Mouse (Mus musculus) hindbrain, embryonic 11.5 days (tissue): ENCODE measurements around the gene Armh2. TPM values are rescaled to one million over a fixed set of nuclear protein-coding genes. Genes with fewer than 3 reads are reported as not detected.

Experiments used
- ATAC-seq: fragments of 200-750 bp; cut with Nextera tagmentation; 2 replicates; pipeline ENCODE4 v1.8.0; 2017; ENCODE audit warnings: mild to moderate bottlenecking, moderate TSS enrichment, moderate library complexity; ENCODE audit not compliant: low FRiP score
- DNase-seq: peaks from one replicate; pipeline ENCODE4 v3.0.0-alpha.2; 2015; ENCODE audit warnings: low spot score
- H3K27ac ChIP-seq: fragments of 300-500 bp; sonication (generic); 2 replicates; pipeline ENCODE4 v1.5.1; 2014; ENCODE audit warnings: mild to moderate bottlenecking, low read depth, low read length
- H3K27me3 ChIP-seq: fragments of 300-500 bp; sonication (generic); 2 replicates; pipeline ENCODE4 v1.6.1; 2014; ENCODE audit warnings: mild to moderate bottlenecking, low read length, moderate library complexity, mixed read lengths; ENCODE audit not compliant: control insufficient read depth, insufficient read depth
- H3K36me3 ChIP-seq: fragments of 300-500 bp; sonication (generic); 2 replicates; pipeline ENCODE4 v1.6.1; 2014; ENCODE audit warnings: mild to moderate bottlenecking, low read length, moderate library complexity, mixed read lengths; ENCODE audit not compliant: control insufficient read depth, insufficient read depth
- H3K4me1 ChIP-seq: fragments of 300-500 bp; sonication (generic); replicated peaks from 2 replicates; pipeline ENCODE4 v1.6.1; 2014; ENCODE audit warnings: low read length, mixed read lengths; ENCODE audit not compliant: control insufficient read depth, insufficient read depth
- H3K4me2 ChIP-seq: fragments of 300-500 bp; sonication (generic); replicated peaks from 2 replicates; pipeline ENCODE4 v1.6.1; 2014; ENCODE audit warnings: mild to moderate bottlenecking, low read depth, low read length
- H3K4me3 ChIP-seq: fragments of 300-500 bp; sonication (generic); 2 replicates; pipeline ENCODE4 v1.5.1; 2014; ENCODE audit warnings: low read depth, low read length
- H3K9ac ChIP-seq: fragments of 300-500 bp; sonication (generic); 2 replicates; pipeline ENCODE4 v1.6.1; 2014; ENCODE audit warnings: low read depth, low read length
- H3K9me3 ChIP-seq: fragments of 300-500 bp; sonication (generic); 2 replicates; pipeline ENCODE4 v1.6.1; 2016; ENCODE audit warnings: low read length; ENCODE audit not compliant: control insufficient read depth
- WGBS: fragments of 180-500 bp; shearing (Covaris S2); extraction: QIAGEN DNeasy Blood & Tissue Kit; methylation state at CpG from one replicate; pipeline ENCODE4 v1.1.7; 2014; 5-methylcytosine and 5-hydroxymethylcytosine counted together
- polyA plus RNA-seq: library from polyadenylated mRNA; unstranded; fragments of >200 nt; fragmentation: Nextera tagmentation; extraction: Ambion mirVana; gene quantifications from 2 replicates; pipeline ENCODE4 v1.2.1, GENCODE M21; 2014

Armh2 gene
- polyA plus RNA-seq: not detected in 2 replicates

DNA sequence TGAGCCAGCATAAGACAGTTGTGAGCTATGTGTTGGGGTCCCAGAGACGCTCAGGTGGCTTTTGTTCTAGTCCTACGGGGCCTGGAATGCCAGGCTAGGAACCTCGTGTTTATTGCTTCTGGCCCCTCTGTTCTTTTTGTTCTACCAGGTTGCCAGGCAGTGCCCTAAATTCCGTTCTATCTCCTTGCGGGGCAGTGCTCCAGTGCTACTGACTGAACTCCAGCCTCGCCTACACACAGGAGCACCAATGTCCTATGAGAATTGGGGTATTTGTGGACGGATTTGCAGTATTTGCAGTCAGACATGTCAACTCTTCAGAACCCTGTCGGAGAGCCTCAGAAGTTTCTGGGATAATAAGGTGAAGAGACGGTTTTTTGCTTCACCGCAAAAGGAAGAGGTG lies at the start of gene Armh2:
Gene Armh2, plus strand, starts transcription at position 205 of the 400 bp plus-strand sequence.
- DNase-seq (no peak), ATAC-seq (no peak)
- no peaks in the 10 kb centered on the region for H3K9me3 ChIP-seq
- no peak within 1 kb of the TSS for H3K27ac ChIP-seq
- no peak within 1 kb of the TSS for H3K9ac ChIP-seq
- H3K4me2 ChIP-seq: no peak within 1 kb of the TSS
- no peaks in the 10 kb centered on the region for H3K36me3 ChIP-seq
- WGBS: 88% methylated on average over 10 of the region's 10 CpGs
- H3K4me3 ChIP-seq: no peak within 1 kb of the TSS
- H3K27me3 ChIP-seq: no peaks in the 10 kb centered on the region
- H3K4me1 ChIP-seq: no peaks in the 10 kb centered on the region

DNA sequence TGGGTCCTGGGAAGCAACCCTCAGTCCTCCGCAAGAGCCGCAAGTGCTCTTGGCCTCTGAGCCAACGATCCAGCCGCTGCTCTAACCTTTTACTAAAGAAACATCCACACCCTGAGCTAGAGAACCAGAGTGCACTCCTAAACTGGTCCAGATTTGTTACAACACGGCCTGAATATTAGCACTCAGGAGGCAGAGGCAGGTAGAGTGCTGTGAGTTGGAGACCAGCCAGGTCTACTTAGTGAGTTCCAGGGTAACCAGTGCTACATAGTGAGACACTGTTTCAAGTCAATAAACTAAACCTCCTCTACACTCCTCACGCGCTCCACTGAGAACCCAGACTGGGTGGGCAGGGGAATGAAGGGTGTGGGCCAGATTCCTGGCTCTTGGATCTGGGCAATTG lies 47.7 kb upstream of the Armh2 start:
- H3K4me1 ChIP-seq: no peaks in the 10 kb centered on the region
- no peak overlapping the region for H3K27ac ChIP-seq
- DNase-seq (no peak), ATAC-seq (no peak)
- 93% methylated on average over 7 of the region's 7 CpGs for WGBS
- no peak overlapping the region for H3K9ac ChIP-seq
- H3K36me3 ChIP-seq: no peaks in the 10 kb centered on the region
- no peaks in the 10 kb centered on the region for H3K9me3 ChIP-seq
- H3K4me3 ChIP-seq: no peak overlapping the region
- no peaks in the 10 kb centered on the region; the same call in 1 of the 2 replicates for H3K27me3 ChIP-seq
- no peak overlapping the region for H3K4me2 ChIP-seq

DNA sequence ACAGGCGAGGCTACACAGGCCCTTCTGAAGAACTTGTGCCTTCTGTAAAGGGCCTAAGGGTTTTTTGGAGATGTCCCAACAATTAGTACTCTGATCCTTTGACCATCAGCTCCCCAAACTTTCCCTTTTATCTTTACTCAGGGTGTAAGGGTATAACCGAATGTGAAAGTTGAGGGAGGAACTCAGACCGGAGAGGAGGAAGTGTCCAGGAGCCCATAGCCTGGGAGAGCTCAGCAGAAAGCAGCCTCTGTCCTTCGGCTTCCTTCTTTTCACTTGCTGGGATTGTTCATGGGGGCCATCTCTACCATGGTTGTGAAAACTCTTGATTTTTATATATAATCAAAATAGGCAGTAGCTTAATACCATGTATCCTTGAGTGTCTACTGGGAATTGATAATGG lies 42.3 kb upstream of the Armh2 start:
- Histone ChIP-seq H3K36me3 (no peaks in the 10 kb centered on the region), H3K4me3 (no peak overlapping the region), H3K4me1 (no peaks in the 10 kb centered on the region), H3K27me3 (no peaks in the 10 kb centered on the region; the same call in 1 of the 2 replicates), H3K9me3 (no peaks in the 10 kb centered on the region), H3K27ac (no peak overlapping the region), H3K9ac (no peak overlapping the region), H3K4me2 (no peak overlapping the region)
- 85% methylated on average over 4 of the region's 4 CpGs for WGBS
- ATAC-seq (no peak), DNase-seq (no peak)

GRCm38 (mm10) chr13:24702128-24702527 lies 38.9 kb upstream of the Armh2 start:
- H3K4me1 ChIP-seq: no peaks in the 10 kb centered on the region
- H3K4me3 ChIP-seq: no peak overlapping the region
- H3K27me3 ChIP-seq: no peaks in the 10 kb centered on the region
- ATAC-seq (no peak), DNase-seq (no peak)
- H3K9me3 ChIP-seq: no peaks in the 10 kb centered on the region
- no peak overlapping the region for H3K9ac ChIP-seq
- H3K27ac ChIP-seq: no peak overlapping the region
- H3K4me2 ChIP-seq: no peak overlapping the region
- WGBS: 90% methylated on average over 5 of the region's 5 CpGs
- no peaks in the 10 kb centered on the region for H3K36me3 ChIP-seq

- Histone ChIP-seq H3K9ac (no peak overlapping the region), H3K4me3 (no peak overlapping the region), H3K36me3 (no peaks in the 10 kb centered on the region), H3K4me2 (no peak overlapping the region), H3K4me1 (no peaks in the 10 kb centered on the region), H3K27me3 (no peaks in the 10 kb centered on the region), H3K27ac (no peak overlapping the region), H3K9me3 (no peaks in the 10 kb centered on the region)
- ATAC-seq (no peak), DNase-seq (no peak)
- 73% methylated on average over 12 of the region's 12 CpGs for WGBS
Measured at GRCm38 (mm10) chr13:24709656-24710396, 31.2 kb upstream of the Armh2 start.

DNA sequence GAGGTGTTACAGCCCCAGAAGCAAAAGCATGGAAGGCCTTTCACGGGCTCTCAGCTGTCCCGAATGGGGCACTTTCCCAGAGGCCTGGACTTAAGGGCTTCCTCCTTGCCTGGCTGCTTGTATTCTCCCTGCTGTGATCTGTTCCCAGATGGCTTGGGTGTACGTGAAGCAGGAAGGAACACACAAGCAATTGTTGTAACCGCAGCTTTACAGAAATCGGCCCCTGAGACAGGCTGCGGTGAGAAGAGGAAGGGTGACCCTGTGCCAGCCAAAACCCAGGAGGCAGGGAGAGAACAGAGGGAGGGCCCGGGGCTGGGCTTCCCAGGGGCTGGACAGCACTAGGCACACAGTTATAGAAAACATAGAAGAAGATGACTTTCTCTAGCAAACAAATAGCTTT lies 30.1 kb upstream of the Armh2 start:
- 69% methylated on average over 7 of the region's 7 CpGs for WGBS
- H3K9me3 ChIP-seq: no peaks in the 10 kb centered on the region
- H3K4me3 ChIP-seq: no peak overlapping the region
- DNase-seq (no peak), ATAC-seq (no peak)
- no peak overlapping the region for H3K9ac ChIP-seq
- H3K4me1 ChIP-seq: no peaks in the 10 kb centered on the region
- no peak overlapping the region for H3K27ac ChIP-seq
- H3K36me3 ChIP-seq: no peaks in the 10 kb centered on the region
- no peak overlapping the region for H3K4me2 ChIP-seq
- no peaks in the 10 kb centered on the region for H3K27me3 ChIP-seq

GRCm38 (mm10) chr13:24712581-24713130 lies 28.4 kb upstream of the Armh2 start:
- H3K27me3 ChIP-seq: no peaks in the 10 kb centered on the region
- no peak overlapping the region for H3K9ac ChIP-seq
- no peaks in the 10 kb centered on the region for H3K36me3 ChIP-seq
- H3K4me2 ChIP-seq: no peak overlapping the region
- no peaks in the 10 kb centered on the region for H3K9me3 ChIP-seq
- ATAC-seq (no peak), DNase-seq (no peak)
- H3K27ac ChIP-seq: no peak overlapping the region
- no peak overlapping the region for H3K4me3 ChIP-seq
- 88% methylated on average over 7 of the region's 7 CpGs for WGBS
- no peaks in the 10 kb centered on the region for H3K4me1 ChIP-seq

- Histone ChIP-seq H3K27ac (no peak overlapping the region), H3K9me3 (no peaks in the 10 kb centered on the region), H3K36me3 (no peaks in the 10 kb centered on the region), H3K4me2 (peak overlapping the region; percentile 16), H3K27me3 (no peaks in the 10 kb centered on the region), H3K4me1 (no peaks in the 10 kb centered on the region), H3K4me3 (no peak overlapping the region), H3K9ac (no peak overlapping the region)
- ATAC-seq (peak; percentile 78), DNase-seq (peak; percentile 90)
- WGBS: 7% methylated on average over 16 of the region's 16 CpGs
Measured at GRCm38 (mm10) chr13:24713434-24714000, 27.5 kb upstream of the Armh2 start.
